Mouse (Mus musculus) mature B cell (primary cell): Measurements from ENCODE around the gene Rplp2.
"Not testable (repeated sequence)": the region's sequence is repeated elsewhere in the genome, so short reads cannot be mapped to it uniquely, and the experiment has no call there.

Source experiments
- in situ Hi-C: fragments of 300-500 bp; cut with MboI; formaldehyde crosslinking; loops from 2 replicates; pipeline ENCODE4 v1.14.3; 2019

Gene Rplp2

GRCm38 (mm10) chr7:141446374-141446773 lies 796 bp upstream of the Rplp2 start:
- in situ Hi-C loops = not testable (repeated sequence)

- in situ Hi-C loops = no loop called here
Observed at GRCm38 (mm10) chr7:141451928-141452327, 4.8 kb downstream of the Rplp2 start.

DNA sequence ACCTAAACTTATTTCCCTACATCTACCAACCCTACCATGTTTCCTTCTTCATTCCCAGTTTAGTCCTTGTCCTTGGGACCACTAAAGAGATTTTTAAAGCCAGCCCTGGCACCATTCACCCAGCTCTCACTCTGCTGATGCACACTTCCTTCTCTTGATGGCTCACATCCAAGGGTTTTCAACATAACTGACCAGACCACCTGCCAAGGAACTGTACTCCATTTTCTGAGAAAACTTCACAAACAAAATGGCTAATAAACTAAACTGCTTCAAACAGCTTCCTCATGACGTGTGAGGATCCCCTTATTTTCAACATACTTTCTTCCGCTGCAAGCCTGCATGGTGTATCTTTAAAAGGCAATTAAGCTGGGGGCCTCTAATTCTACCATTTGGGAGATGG lies 6.5 kb downstream of the Rplp2 start:
- in situ Hi-C loops = no loop called here

DNA sequence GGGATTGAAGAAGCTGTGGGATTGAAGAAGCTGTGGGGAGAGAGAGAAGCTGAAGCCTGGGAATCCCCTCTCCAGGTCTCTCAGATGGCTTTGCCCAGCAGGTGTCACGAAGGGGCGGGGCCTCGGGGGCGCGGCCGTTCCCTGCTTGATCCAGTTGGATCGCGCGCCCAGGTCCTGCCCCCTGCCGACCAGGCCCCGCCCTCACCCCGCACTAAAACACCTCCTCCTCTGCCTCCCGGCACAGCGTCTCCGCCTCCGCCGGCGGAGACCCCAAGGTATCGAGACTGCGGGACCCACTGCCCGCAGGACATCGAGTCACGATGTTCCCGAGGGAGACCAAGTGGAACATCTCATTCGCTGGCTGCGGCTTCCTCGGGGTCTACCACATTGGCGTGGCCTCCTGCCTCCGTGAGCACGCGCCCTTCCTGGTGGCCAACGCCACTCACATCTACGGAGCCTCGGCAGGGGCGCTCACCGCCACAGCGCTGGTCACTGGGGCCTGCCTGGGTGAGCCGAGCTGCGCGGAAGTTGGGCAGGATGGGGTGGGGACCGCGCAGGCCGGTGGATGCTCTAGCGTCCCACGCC lies 7.9 kb downstream of the Rplp2 start, which contains the start of gene Pnpla2:
Gene Pnpla2, plus strand, starts transcription at position 232 of the 585 bp plus-strand sequence.
- in situ Hi-C loops = no loop called here

GRCm38 (mm10) chr7:141455610-141456314 lies 8.6 kb downstream of the Rplp2 start:
- in situ Hi-C loops = no loop called here

- in situ Hi-C loops = no loop called here
Observed at GRCm38 (mm10) chr7:141456739-141457138, 9.6 kb downstream of the Rplp2 start.

DNA sequence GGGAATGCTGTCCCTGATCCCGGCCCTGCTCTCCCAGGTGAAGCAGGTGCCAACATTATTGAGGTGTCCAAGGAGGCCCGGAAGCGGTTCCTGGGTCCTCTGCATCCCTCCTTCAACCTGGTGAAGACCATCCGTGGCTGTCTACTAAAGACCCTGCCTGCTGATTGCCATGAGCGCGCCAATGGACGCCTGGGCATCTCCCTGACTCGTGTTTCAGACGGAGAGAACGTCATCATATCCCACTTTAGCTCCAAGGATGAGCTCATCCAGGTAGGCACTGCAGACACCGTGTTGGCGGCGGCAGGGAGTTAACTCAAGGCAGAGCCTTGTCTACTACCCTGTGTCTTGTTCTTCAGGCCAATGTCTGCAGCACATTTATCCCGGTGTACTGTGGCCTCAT lies 10.1 kb downstream of the Rplp2 start:
- in situ Hi-C loops = no loop called here

GRCm38 (mm10) chr7:141457986-141458660 lies 11.0 kb downstream of the Rplp2 start:
- in situ Hi-C loops = no loop called here

- in situ Hi-C loops = no loop called here
Observed at GRCm38 (mm10) chr7:141458661-141459060, 11.5 kb downstream of the Rplp2 start.

- in situ Hi-C loops = no loop called here
Observed at GRCm38 (mm10) chr7:141459301-141459711, 12.1 kb downstream of the Rplp2 start.

- in situ Hi-C loops = no loop called here
Observed at GRCm38 (mm10) chr7:141460001-141460390, 12.8 kb downstream of the Rplp2 start.

DNA sequence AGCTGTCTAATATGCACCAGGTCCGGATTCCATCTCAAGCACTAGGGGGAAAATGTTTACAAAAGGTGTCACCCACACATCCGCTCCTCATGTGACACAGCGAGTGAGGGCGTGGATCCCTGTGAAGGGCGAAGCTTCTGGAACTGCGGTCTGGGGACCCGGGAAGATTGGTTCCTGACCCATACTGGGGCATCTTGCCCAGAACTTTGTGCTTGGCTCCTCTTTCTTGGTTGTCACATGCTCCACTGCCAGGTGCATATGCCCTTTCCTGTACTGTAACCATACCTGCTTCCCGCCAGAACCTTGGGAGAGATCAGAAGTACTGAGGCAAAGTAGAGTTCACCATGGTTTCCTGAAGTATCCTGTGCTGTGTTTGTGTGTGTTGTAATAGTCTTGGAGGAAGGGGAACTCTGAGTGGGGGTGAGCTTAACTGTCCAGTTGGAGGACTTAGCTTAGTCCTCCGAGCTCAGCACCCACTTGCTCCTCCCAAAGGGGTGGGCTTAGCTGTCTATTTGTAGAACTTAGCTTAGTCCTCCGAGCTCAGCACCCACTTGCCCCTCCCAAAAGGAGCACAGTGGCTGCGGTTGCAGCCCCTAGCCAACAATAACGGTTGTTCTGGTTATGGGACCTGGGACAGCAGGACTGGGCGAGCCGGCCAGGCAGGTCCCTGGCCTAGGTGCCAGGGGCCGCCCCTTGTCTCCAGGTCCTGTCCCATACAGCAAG lies 13.4 kb downstream of the Rplp2 start, which contains the start of gene Cracr2b:
Gene Cracr2b, plus strand, starts transcription at position 704 of the 723 bp plus-strand sequence.
- in situ Hi-C loops = no loop called here

DNA sequence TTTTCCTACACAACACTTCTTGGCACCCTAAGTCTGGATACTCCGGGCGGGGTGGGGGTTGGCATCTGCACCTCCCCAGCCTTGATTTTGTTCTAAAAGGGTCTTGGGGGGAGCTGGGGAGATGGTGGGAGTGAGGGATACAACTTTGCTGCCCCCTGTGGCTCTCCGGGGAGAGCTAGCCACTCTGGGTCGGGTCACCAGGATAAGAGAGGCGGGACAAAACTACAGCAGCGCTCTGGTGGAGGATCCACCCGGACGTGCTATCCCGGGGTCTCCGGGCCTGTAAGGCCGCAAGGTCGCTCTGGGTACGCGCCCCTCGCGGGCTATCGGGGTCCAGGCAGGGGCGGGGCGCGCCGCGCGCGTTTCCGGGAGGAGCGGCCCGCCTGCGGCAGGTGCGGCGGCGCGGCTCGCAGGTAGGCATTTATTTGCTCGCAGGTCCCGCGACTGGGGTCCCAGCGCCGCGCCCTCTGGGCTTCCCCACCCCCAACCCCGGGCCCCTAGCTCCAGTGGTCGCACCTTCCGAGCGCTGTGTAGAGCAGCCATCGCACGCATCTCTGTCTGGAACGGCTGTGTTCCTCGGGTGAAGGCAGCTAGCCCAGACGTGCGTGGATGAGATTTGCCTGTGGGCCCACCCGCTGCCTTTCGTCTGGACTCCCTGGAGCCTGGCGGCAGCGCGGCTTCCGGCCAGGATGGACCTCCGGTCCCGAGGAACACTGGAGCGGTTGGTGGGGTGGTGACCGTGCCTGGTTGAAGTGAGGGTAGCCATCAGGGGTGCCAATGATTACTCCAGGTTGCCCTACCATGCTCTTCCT lies 14.6 kb downstream of the Rplp2 start:
- in situ Hi-C loops = no loop called here

GRCm38 (mm10) chr7:141462333-141462821 lies 15.2 kb downstream of the Rplp2 start:
- in situ Hi-C loops = no loop called here

- in situ Hi-C loops = no loop called here
Observed at GRCm38 (mm10) chr7:141463824-141464602, 16.8 kb downstream of the Rplp2 start.

DNA sequence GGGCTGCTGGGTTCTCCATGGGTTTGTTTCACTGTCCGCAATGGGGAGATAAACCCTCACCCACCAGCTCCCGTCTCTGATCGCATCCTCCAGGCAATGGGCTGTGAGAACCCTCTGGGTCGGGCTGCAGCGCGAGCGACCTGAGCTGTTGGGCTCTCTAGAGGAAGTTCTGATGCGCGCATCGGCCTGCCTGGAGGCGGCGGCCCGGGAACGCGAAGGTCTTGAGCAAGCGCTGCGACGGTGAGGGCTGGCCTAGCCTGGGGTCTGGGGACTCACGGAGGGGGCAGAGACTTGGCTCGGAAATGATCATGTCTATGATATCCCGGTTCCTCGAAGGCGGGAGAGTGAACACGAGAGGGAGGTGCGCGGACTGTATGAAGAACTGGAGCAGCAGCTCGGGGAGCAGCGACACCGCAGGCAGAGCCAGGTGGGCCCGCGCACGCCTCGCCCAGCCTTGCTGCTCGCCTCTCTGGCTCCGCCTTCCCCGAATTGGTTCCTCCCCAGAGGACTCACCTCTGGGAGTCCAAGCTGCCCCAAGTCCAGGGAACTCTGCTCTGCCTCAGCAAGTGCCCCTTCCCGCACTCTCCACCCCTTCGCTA lies 17.5 kb downstream of the Rplp2 start:
- in situ Hi-C loops = no loop called here

GRCm38 (mm10) chr7:141465388-141466044 lies 18.3 kb downstream of the Rplp2 start:
- in situ Hi-C loops = no loop called here

DNA sequence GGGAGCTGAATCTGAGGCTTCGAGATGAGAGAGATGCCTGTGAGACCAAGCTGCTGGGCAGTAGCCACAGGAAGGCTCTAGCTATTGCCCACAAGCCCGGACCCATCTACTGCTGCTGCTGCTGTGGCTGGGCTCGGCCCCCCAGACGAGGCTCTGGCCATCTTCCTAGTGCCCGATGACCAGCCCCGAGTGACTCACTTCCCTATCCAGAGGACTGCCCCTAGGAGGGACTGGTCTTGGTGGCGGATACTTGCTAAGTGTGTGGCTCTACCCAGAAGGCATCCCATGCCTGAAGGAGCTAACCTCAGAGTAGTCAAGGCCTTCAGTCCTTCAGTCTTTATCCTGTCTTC lies 18.9 kb downstream of the Rplp2 start:
- in situ Hi-C loops = no loop called here

DNA sequence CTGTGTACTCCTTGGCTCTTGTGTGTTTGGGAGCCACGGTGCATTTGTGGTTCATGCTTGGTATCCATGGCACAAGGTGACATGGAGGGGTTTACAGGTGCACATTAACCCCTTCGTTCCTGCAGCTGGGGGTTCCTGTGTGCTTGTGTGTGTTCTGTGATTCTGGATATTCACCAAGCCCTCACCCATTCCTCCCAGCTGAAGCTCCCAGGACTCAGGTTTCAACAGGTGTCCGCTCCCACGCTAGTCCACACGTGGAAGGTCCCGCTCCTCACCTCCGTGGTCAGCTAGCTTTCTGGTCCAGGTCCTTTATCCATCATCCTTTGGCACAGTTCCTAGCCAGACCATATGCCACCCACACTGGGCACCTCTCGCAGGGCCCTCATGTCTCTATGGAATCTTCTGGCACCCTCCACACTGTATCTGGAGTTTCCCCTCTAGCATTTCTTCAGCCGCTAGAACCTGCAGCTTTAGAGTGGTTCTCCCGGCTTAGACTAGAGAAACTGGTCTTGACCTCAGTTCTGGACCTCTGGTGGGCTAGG lies 19.5 kb downstream of the Rplp2 start:
- in situ Hi-C loops = no loop called here
